Mouse (Mus musculus) heart, postnatal 4 days (tissue): ENCODE measurements around the gene Mtfp1. TPM values are rescaled to one million over a fixed set of nuclear protein-coding genes. Genes with fewer than 3 reads are reported as not detected.
A peak's percentile ranks its signal among the peaks of the same experiment; 100 is the strongest.

ENCODE experiments used
- DNase-seq: peaks from one replicate; pipeline ENCODE4 v3.0.0; 2021
- microRNA-seq, 2 experiments: library from miRNA; unstranded; fragments of <30 nt; microRNA quantifications; one replicate each; pipeline ENCODE4 v1.2.0; 2021 to 2022
- total RNA-seq, 2 experiments: library from RNA; stranded (reverse); gene quantifications; 2 replicates each; pipeline ENCODE4 v1.2.3; 2021

Gene Mtfp1
- total RNA-seq, 2 experiments from 2014 or later = 46.3 to 52.0 TPM

DNA sequence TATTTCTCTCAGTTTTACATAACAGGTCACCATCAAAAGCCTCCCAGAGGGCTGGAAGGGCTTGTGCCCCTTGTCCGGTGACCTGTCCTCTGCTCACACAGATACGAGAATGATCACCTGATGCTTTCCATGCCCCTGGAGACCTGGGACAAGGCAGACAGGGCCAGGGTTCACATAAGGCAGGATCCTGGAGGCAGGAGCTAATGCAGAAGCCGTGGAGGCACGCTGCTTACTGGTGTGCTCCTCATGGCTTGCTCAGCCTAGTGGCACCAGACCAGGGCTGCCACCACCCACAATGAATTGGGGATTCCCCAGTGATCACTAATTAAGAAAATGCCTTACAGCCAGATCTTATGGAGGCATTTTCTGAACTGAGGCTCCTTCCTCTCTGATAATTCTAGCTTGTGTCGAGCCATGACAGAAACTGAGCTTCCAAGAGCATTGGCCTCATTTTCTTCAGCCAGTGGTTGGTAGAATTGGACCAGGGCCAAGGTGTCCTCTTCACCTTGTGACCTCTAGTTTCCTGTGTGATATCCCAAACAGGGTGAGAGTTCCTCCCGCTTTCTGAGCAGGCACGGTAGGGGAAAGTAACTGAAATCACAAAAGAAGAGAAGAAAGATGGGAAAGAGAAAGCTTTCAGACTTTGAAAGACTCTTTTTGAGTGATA, 16.8 kb downstream of the Mtfp1 start:
- no peak for DNase-seq

DNA sequence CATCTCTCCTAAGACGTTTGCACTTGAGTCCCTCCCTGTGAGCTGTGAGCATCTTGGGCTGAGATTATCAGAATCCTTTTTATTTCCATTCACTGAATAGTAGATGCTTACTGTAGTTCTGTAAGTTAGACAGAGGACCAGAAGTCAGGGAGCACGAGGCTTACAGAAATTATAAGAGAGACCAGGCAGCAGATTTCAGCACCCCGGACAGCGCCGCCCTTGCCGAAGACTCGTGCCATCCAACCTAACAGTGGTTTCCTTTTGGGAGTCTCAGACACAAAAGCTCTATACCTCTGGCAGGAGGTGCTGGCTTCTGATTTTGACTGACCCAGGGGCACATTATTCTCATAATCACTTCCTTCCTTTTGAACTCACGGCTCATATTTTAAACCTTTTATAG, 18.6 kb downstream of the Mtfp1 start:
- DNase-seq = peak; percentile 79

GRCm38 (mm10) chr11:4069664-4070063, 25.6 kb downstream of the Mtfp1 start:
- DNase-seq = no peak

- no peak for DNase-seq
These were observed 30.6 kb downstream of the Mtfp1 start, which contains the start of gene Sec14l3 for GRCm38 (mm10) chr11:4064627-4065122. TSS of gene Sec14l3 (plus strand) at chr11:4064841.

DNA sequence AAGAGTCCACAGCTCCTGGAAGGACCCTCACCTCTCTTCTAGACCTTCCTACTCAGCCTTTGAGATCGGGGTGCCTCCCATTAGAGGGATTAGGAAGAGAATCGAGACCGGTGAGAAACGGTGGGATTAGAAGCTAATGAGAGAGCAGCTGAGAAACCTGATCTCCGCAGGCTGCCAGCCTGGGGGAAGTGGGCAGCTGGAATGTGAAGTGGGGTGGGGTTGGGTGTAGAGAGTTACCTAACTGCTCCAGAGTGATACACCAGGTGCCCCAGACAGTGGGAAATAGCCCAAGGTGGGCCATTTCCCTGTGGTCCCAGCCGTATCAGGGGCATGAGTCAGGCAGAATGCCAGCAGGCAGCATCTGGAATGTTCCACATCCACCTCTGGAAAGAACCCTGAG, 32.3 kb downstream of the Mtfp1 start:
- no peak for DNase-seq

DNA sequence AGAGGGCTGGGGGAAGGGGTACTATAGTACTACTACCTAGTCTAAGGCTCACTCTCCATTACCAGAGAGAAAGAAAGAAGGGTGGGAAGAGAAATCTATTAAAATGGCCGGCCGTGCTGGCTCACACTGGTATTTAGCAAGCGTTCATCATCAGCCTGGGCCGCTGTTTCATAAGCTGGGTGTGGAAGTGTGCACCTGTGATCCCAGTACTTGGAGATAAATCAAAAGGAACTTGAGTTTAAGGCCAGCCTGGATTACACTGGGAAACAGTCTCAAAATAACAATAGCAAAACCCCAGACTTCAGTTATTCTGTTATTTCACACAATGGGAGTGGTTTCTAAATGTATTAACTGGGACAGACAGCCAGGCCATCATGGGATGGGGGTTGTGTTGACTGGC, 32.7 kb downstream of the Mtfp1 start:
- DNase-seq = no peak

DNA sequence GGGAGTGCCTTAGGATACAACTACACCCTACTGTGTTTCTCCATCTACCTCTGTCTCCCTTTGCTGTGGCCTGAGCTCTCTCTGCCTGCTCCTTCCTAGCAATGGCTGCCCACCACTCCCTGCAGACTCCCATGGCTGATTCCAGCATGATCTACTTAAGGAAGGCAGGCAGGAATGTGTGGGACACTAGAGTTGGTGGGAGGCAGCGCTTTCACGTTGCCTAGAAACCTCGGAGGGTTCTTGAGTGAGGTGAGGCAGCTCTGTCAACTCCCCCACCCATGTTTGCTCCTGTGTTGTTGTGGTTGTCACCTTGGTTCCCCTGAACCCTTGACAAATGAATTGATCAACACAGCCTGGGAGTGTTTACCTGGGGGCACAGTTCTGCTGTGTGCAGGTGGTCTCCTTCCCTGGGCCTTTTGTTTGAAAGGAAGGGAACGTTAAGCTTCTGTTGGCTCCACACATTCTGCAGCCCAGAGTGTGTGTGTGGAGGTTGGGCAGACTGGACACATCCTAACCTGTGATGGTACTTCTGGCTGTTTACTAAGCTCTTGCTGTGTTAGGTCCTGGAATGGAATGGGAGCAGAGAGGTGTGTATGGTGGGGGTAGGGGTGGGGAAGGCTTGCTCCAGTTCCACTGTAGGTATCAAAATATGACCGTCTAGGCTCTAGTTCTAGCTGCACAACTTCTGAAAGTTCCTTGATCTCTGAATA, 34.2 kb downstream of the Mtfp1 start:
- DNase-seq = no peak

GRCm38 (mm10) chr11:4053586-4053985, 41.7 kb downstream of the Mtfp1 start:
- DNase-seq = peak; percentile 83

DNA sequence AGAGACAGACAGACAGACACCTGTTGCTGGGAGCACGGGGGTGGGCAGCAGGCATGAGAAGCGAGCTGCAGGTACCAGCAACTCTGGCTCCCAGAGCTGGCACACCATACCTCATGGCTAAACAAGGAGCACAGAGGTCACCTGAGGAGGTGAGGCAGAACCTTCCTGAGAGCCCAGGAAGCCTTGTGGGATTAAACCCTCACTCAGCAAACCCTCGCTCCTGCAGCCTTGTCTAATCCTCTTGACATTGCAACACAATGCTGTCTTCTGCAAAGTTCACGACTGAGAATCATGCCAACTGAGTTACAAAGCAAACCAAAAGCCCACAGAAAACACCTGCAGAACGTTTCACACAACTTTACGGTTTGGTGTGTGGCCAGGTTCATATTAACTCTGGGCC, 46.8 kb downstream of the Mtfp1 start:
- no peak for DNase-seq

DNA sequence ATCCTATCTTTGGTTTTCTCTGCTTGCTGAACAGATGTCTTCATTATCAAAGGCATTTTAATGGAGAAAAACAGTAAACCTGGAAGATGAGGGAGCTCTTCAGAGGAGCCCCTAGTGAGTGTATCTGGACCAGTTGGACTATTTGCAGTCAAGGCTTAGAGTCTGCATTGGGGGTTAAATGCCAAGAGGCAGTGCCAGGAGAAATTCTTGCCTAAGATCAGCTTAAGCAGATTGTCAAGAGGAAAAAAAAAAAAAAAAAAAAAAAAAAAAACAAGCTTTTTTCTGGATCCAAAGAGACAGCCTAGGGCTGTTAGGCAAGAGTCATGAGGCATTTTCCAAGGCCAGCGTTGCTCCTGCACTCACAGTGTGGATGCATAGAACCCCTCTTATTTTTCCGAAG, 47.5 kb downstream of the Mtfp1 start:
- DNase-seq = no peak

DNA sequence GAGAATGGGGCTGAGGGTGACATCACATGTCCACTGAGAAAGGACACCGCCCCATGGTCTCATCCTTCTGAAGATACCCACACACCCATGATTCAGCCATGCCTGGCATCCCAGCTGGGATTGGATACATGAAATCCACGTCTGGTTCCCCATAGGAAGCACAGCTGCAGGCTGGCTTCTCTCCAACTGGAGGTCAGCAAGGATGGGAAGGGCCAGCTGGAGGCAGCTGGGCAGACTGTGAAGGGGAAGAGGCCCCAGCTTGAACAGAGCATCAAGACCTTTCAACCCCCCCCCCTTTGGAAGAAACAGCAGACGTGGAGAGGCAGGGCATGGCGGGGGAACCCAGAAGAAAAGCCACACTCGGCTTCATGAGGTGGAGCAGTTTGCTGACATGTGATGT, 48.7 kb downstream of the Mtfp1 start:
- peak; percentile 56 for DNase-seq

- no peak for DNase-seq
These were observed 52.2 kb downstream of the Mtfp1 start for GRCm38 (mm10) chr11:4043081-4043480.

Small RNAs within 50 kb of the gene (microRNA-seq; reads per million reads assigned to microRNA genes)
- gene Mir3060 = 0.61 to 2.8 reads per million in 2 experiments

Other genes with a start within 250 kb of the Mtfp1 start
- gene Osbp2, start 231.5 kb downstream of the Mtfp1 start, total RNA-seq = 1 to 10 TPM; 5.4 to 6.1 TPM
- under 1 TPM; 0.14 to 0.17 TPM for gene 4921536K21Rik, start 200.3 kb downstream of the Mtfp1 start, total RNA-seq
- 10 to 100 TPM; 21.5 to 24.4 TPM for gene Dusp18, start 200.2 kb downstream of the Mtfp1 start, total RNA-seq
- 1 to 10 TPM; 3.6 to 4.0 TPM for gene Slc35e4, start 180.8 kb downstream of the Mtfp1 start, total RNA-seq
- 10 to 100 TPM; 38.8 to 40.6 TPM for gene Tcn2, start 163.3 kb downstream of the Mtfp1 start, total RNA-seq
- 10 to 100 TPM; 41.0 to 42.0 TPM for gene Pes1, start 131.5 kb downstream of the Mtfp1 start, total RNA-seq
- not detected for gene 4930556J24Rik, start 118.7 kb downstream of the Mtfp1 start, total RNA-seq
- under 1 TPM; 0.14 to 0.23 TPM for gene Gal3st1, start 111.8 kb downstream of the Mtfp1 start, total RNA-seq
- gene Sec14l4, start 64.0 kb downstream of the Mtfp1 start, total RNA-seq = not detected
- not detected for gene Sec14l3, start 30.6 kb downstream of the Mtfp1 start, total RNA-seq
- gene Sec14l2, start 28.0 kb upstream of the Mtfp1 start, total RNA-seq = 1 to 10 TPM in 1 of 2 experiments, under 1 TPM in 1; 0.91 to 1.1 TPM
- 10 to 100 TPM; 17.5 to 18.3 TPM for gene Rnf215, start 39.8 kb upstream of the Mtfp1 start, total RNA-seq
- 1 to 10 TPM; 5.8 to 6.5 TPM for gene Ccdc157, start 64.8 kb upstream of the Mtfp1 start, total RNA-seq
- 10 to 100 TPM; 56.6 to 56.9 TPM for gene Sf3a1, start 64.9 kb upstream of the Mtfp1 start, total RNA-seq
- gene Tbc1d10a, start 91.3 kb upstream of the Mtfp1 start, total RNA-seq = 10 to 100 TPM; 10.9 to 11.8 TPM
- gene Castor1, start 122.8 kb upstream of the Mtfp1 start, total RNA-seq = 1 to 10 TPM; 4.7 to 5.1 TPM
- gene Osm, start 141.0 kb upstream of the Mtfp1 start, total RNA-seq = under 1 TPM in 1 of 2 experiments, not detected in 1; 0.14 TPM
- gene Lif, start 162.1 kb upstream of the Mtfp1 start, total RNA-seq = 1 to 10 TPM; 1.8 to 2.0 TPM